Mouse (Mus musculus) lung, adult 2 months (tissue): Measurements from ENCODE around the gene Ftsj1. TPM values are rescaled to one million over a fixed set of nuclear protein-coding genes. Genes with fewer than 3 reads are reported as not detected.

Experiments used
- DNase-seq: peaks from one replicate; pipeline ENCODE4 v3.0.0; 2022
- H3K4me1 ChIP-seq: fragments of 200-500 bp; 2 replicates; pipeline ENCODE4 v1.6.1; 2011; ENCODE audit warnings: low read length; ENCODE audit not compliant: control insufficient read depth, insufficient read depth
- H3K4me3 ChIP-seq: fragments of 200-500 bp; replicated peaks from 2 replicates; pipeline ENCODE3; 2011; ENCODE audit warnings: low read depth, mild to moderate bottlenecking, control low read depth, low read length; ENCODE audit errors: extremely low read depth
- CTCF ChIP-seq: fragments of 200-500 bp; IDR thresholded peaks from 2 replicates; pipeline ENCODE4 v1.5.1; 2011; ENCODE audit warnings: mild to moderate bottlenecking, low read length, control low read depth; ENCODE audit not compliant: insufficient read depth
- POLR2A ChIP-seq: fragments of 200-500 bp; IDR thresholded peaks from 2 replicates; pipeline ENCODE4 v1.6.1; 2011; ENCODE audit warnings: low read depth, mild to moderate bottlenecking, control low read depth, low read length, borderline replicate concordance; ENCODE audit errors: extremely low read depth
- WGBS: fragments of 180-500 bp; shearing (Covaris S2); methylation state at CpG from one replicate; pipeline ENCODE4 v1.1.7; 2018; 5-methylcytosine and 5-hydroxymethylcytosine counted together
- polyA plus RNA-seq: library from polyadenylated mRNA; depleted of rRNA; stranded (reverse); fragments of >200 nt; gene quantifications from 2 replicates; pipeline ENCODE4 v1.2.3, GENCODE M21; 2012

The Ftsj1 gene
- polyA plus RNA-seq, 1 experiment = 33.1 TPM

DNA sequence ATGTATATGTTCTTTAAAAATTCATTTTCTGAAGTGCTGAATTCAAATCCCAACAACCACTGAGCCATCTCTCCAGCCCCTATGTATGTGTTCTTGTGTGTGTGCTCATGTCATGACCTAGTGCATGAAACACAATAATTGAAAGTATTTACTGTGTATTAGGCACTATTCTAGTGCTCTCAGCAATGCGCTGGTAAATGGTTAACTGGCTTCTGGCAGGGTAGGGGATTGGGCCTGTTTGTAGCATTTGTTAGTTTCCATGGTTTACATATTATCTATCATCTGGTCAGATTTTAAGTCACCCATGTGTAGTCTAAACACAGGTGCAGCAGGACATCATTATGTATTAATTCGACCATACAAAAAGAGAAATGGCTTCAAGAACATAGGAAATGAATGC lies 1.5 kb upstream of the Ftsj1 start:
- H3K4me1 ChIP-seq = peaks cover 2% of the 10 kb centered on the region; the same call in 1 of the 2 replicates
- no peak for DNase-seq
- TF ChIP-seq POLR2A (no peak), CTCF (no peak)
- WGBS = 79% methylated on average over 2 of the region's 2 CpGs
- H3K4me3 ChIP-seq = no peak overlapping the region

DNA sequence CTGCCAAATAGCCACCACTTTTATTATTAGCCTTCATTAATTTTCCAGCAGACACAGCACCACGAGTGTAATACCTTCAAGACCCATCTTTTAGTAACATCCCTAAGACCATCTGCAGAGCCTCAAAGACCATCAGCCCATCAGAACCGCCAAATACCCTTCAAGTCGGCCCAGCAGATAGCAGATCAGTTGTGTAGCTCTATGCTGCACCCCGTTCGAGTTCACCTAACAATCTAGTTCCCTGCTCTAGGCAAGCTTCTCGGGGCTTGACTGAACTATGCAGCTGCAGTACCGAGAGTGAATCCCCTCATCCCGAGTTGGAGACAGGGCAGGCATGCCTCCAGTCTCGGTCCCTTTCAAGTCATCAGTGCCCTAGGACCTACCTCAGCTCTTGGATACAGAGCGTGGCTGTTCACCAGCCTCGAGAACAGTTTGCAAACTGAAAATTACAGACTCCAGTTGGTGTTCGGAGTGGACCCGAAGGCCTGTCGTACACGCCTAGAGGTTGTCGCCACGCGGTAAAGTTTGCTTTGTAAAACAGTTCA lies 345 bp downstream of the Ftsj1 start:
- Histone ChIP-seq H3K4me1 (peaks cover 2% of the 10 kb centered on the region; the same call in 1 of the 2 replicates), H3K4me3 (peak overlapping the region; percentile 99)
- WGBS = 23% methylated on average over 18 of the region's 18 CpGs
- TF ChIP-seq CTCF (no peak), POLR2A (peak; percentile 40; the same call in 1 of the 2 replicates)
- no peak for DNase-seq

DNA sequence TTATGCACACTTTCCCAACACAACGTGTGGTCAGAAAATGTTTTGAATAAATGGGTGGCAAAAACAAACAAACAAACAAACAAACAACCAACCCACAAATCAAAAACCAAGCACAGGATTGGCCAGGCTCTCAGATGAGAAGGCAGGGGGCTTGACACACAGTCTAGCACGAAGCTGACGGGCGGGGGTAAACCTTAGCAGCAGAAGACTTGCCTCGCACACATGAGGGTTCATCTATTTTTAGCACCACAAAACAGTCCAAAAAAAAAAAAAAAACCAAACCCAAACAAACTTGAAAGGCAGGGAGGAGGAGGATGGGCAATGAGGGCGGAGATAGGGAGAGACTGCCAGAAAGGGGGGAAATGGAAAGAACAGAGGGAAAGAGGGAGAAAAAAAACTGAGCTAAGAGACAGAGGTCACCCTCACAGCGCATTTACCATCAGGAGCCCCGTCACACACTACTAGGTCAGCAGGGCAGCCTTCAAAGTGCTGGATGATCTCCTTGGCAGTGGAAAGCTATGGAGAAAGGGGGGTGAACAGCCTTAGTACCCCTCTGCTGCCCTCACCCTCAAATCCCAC lies 3.6 kb downstream of the Ftsj1 start:
- DNase-seq = no peak

DNA sequence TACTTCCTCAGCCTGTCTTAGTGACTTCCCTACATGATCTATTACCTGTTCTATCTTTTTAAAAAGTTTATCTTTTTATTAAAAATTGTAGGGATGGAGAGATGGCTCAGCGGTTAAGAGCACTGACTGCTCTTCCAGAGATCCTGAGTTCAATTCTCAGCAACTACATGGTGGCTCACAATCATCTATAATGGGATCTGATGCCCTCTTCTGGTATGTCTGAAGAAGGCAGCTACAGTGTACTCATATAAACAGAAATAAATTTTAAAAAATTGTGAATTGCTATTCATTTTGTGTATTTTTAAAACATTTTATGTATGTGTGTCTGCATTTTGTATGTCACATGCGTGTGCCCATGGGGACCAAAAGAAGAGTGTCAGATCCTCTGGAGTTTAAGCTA lies 4.5 kb downstream of the Ftsj1 start:
- no peaks in the 10 kb centered on the region for H3K4me1 ChIP-seq
- no peak for TF ChIP-seq POLR2A
- TF ChIP-seq CTCF = no peak
- WGBS = 63% methylated on average over 2 of the region's 2 CpGs
- DNase-seq = no peak
- H3K4me3 ChIP-seq = no peak overlapping the region

More for the DNA sequence above, 3.6 kb downstream of the Ftsj1 start:
- TF ChIP-seq CTCF (no peak), POLR2A (no peak)
- 72% methylated on average over 8 of the region's 8 CpGs for WGBS
- Histone ChIP-seq H3K4me1 (peaks cover 2% of the 10 kb centered on the region; the same call in 1 of the 2 replicates), H3K4me3 (no peak overlapping the region)

GRCm38 (mm10) chrX:8238804-8239395 lies 13.3 kb downstream of the Ftsj1 start:
- 73% methylated on average over 13 of the region's 13 CpGs for WGBS
- TF ChIP-seq POLR2A = no peak
- TF ChIP-seq CTCF = no peak
- Histone ChIP-seq H3K4me3 (no peak overlapping the region), H3K4me1 (no peaks in the 10 kb centered on the region)
- no peak for DNase-seq

DNA sequence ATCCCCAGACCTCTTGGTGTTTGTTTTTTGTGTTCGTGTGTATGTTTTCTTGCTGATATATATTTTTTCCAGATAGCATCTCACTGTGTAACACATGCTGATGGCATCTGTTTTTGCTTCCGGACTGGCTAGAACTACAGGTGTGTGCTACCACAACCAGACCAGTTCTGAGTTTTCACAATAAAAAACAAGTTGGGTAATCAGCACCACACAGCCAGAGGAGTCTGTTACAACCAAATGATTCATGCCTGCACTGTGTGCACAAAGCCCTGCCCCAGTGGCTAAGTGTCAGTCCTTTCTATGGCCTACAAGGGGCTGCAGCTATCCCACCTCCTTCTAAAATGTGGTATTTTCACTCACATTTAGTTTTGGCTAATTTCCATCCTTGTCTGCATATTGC lies 15.5 kb downstream of the Ftsj1 start:
- Histone ChIP-seq H3K4me1 (no peaks in the 10 kb centered on the region), H3K4me3 (no peak overlapping the region)
- no peak for DNase-seq
- WGBS = 79% methylated on average over 2 of the region's 2 CpGs
- TF ChIP-seq POLR2A (no peak), CTCF (no peak)

DNA sequence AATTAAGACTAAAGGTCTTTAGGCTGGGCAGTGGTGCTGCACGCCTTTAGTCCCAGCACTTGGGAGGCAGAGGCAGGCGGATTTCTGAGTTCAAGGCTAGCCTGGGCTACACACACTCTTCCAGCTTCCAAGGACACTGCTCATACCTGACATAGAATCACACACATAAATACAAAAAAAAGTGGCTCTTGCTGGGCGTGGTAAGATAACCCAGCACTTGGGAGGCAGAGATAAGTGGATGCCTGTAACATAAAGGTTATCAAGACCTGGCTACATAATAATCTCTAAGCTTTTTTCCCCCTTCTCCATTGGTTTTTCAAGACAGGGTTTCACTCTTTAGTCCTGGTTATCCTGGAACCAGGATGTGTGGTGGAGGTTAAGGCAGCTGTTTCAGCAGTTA lies 18.6 kb downstream of the Ftsj1 start:
- no peaks in the 10 kb centered on the region for H3K4me1 ChIP-seq
- no peak overlapping the region for H3K4me3 ChIP-seq
- 75% methylated on average over 3 of the region's 3 CpGs for WGBS

DNA sequence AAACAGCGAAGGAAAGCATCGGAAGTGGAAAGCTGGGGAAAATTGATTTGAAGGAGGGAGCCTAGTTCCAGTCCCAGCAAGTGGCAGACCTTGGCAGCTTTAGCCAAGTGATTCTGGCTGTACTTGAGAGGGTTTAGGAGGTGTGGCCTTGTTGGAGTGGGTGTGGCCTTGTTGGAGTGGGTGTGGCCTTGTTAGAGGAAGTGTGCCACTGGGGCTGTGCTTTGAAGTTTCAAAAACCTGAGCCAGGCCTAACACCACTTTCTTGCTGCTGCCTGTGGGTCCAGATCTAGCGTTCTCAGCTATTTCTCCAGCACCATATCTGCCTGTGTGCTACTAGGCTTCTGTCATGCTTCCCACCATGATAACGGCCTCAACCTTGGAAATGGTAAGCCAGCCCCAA lies 21.9 kb downstream of the Ftsj1 start:
- no peak for TF ChIP-seq POLR2A
- no peak for TF ChIP-seq CTCF
- 83% methylated on average over 4 of the region's 4 CpGs for WGBS
- Histone ChIP-seq H3K4me3 (no peak overlapping the region), H3K4me1 (no peaks in the 10 kb centered on the region)
- DNase-seq = no peak

More for the DNA sequence above, 18.6 kb downstream of the Ftsj1 start:
- DNase-seq = no peak
- TF ChIP-seq POLR2A = no peak
- TF ChIP-seq CTCF = no peak

DNA sequence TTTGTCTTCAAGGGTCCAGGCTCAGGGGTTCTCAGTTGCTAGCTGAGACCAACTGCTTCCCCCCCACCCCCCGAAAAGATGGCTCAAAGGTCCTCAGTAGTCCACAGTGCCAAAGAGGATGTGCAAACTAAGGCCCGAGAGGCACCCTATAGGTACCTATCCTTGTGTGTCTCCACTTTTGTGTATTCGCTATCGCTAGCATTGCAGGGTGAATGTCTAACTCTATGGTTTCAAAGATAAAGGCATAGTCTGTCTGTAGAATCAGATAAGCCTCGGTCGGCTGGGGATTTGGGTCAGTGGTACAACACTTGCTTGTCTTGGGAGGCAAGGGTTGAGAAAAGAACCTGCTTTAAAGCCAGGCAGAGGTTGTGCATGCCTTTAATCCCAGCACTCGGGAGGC lies 28.7 kb downstream of the Ftsj1 start:
- TF ChIP-seq CTCF = no peak
- no peak for TF ChIP-seq POLR2A
- Histone ChIP-seq H3K4me3 (no peak overlapping the region), H3K4me1 (no peaks in the 10 kb centered on the region; the same call in 1 of the 2 replicates)
- no peak for DNase-seq
- 79% methylated on average over 7 of the region's 7 CpGs for WGBS
